Comparison of ENCODE assay signal across 20 mouse cellular contexts in genomic region chr13:92467891-92468290, GRCm38 (mm10). TPM values are rescaled to one million over a fixed set of nuclear protein-coding genes. Genes with fewer than 3 reads are reported as not detected.
DNase-seq lines count a peak whose midpoint lies in the region; TF ChIP-seq lines count a peak whose summit lies in the region.
"Had no signal": no experiment of that assay in that cellular context is flagged by ENCODE, and none has a peak within 500 bp of the region (broad histone marks: within the 10 kb centered on the region; RNA-seq: fewer than 3 reads in every experiment).

No protein-coding gene starts in this region.

- no peaks in the 10 kb centered on the region for H3K27me3 ChIP-seq in E14TG2a.4 (ENCODE audit: insufficient read depth, low read length)
- H3K27me3 ChIP-seq: embryonic facial prominence, embryonic 13.5 days; forebrain, embryonic 12.5 days; heart, embryonic 15.5 days; hindbrain, embryonic 13.5 days had no signal

- 0 out of 2 replicates have a peak, but pooled peaks have one; percentile 14 for TF ChIP-seq CTCF in E14TG2a.4 (conservative IDR thresholded peaks at IDR 0.05; ENCODE audit: low read length)

- no peaks in the 10 kb centered on the region for H3K9me3 ChIP-seq in E14TG2a.4 (ENCODE audit: low read length)
- H3K9me3 ChIP-seq: embryonic facial prominence, embryonic 13.5 days; forebrain, embryonic 12.5 days; heart, embryonic 15.5 days; hindbrain, embryonic 13.5 days had no signal

- H3K4me3 ChIP-seq in E14TG2a.4 (replicated peaks; ENCODE audit: low read length): no peak overlapping the region
- H3K4me3 ChIP-seq: embryonic facial prominence, embryonic 13.5 days; forebrain, embryonic 12.5 days; heart, embryonic 15.5 days; hindbrain, embryonic 13.5 days had no signal

- peaks cover 3% of the 10 kb centered on the region; the same call in 1 of the 2 replicates for H3K4me1 ChIP-seq in E14TG2a.4 (replicated peaks; ENCODE audit: low read depth, low read length)
- H3K4me1 ChIP-seq: embryonic facial prominence, embryonic 13.5 days; forebrain, embryonic 12.5 days; heart, embryonic 15.5 days; hindbrain, embryonic 13.5 days had no signal

- H3K36me3 ChIP-seq in E14TG2a.4 (ENCODE audit: insufficient read depth, low read length): no peaks in the 10 kb centered on the region

- DNase-seq in kidney, postnatal 4 days: peak; percentile 35 to 52
- DNase-seq in kidney, postnatal 14 days: no peak
- peak; percentile 27 for DNase-seq in ES-CJ7 (ENCODE audit: low read depth, low spot score)
- peak; percentile 49 for DNase-seq in testis, postnatal 10 days (ENCODE audit: low spot score)
- no peak for DNase-seq in adrenal gland, postnatal 36 days
- DNase-seq: adrenal gland, adult 2 months; cerebellum, adult 11 months; cerebellum, adult 9-10 months; cerebellum, postnatal 36 days; gastrocnemius, postnatal 10 days; heart, adult 18-20 months; heart, postnatal 14 days had no signal

RNA-seq across cellular contexts. Expression of gene Fam151b, which starts 15.9 kb away (rescaled TPM):
- 1 to 10 TPM; 4.5 to 6.5 TPM for total RNA-seq in adrenal gland, postnatal 36 days (2021)

RNA-seq across cellular contexts. Expression of gene Ankrd34b, which starts 42.2 kb away (rescaled TPM):
- total RNA-seq in adrenal gland, postnatal 36 days (2021): 1 to 10 TPM in 1 of 2 experiments, under 1 TPM in 1; 0.69 to 1.3 TPM
- total RNA-seq: gastrocnemius, postnatal 4 days; heart, adult 18-20 months; hematopoietic stem cell, adult 5-6 weeks; MEL had no signal

Comparison
In these comparisons a context has a peak if more than half of its experiments do, and no peak if none do; other contexts are left out.
1. DNase-seq: peak in kidney, postnatal 4 days (2 of 2), ES-CJ7 (single experiment) and testis, postnatal 10 days (single experiment); none in kidney, postnatal 14 days (single experiment) and adrenal gland, postnatal 36 days (0 of 2).